Mouse (Mus musculus) frontal cortex, postnatal 10 days (tissue): ENCODE results near the gene Ly6g6f.
A peak's percentile ranks its signal among the peaks of the same experiment; 100 is the strongest.
"Not testable (repeated sequence)": the region's sequence is repeated elsewhere in the genome, so short reads cannot be mapped to it uniquely, and the experiment has no call there.

Experiments used
- DNase-seq, 2 experiments: peaks; one replicate each; pipeline ENCODE4 v3.0.0; 2022; ENCODE audit warnings: low spot score in 2 of 2, mixed read lengths in 1 of 2

Gene Ly6g6f

GRCm38 (mm10) chr17:35085208-35085865 is at the start of gene Ly6g6f:
Gene Ly6g6f (minus strand): TSS chr17:35085610.
- no peak for DNase-seq

- DNase-seq = peak; percentile 90 to 94
Measured at GRCm38 (mm10) chr17:35134801-35135590, 49.6 kb upstream of the Ly6g6f start, which contains the start of gene Bag6. Gene Bag6 (plus strand): TSS chr17:35135178.

- no peak for DNase-seq
Measured at GRCm38 (mm10) chr17:35133517-35133916, 48.1 kb upstream of the Ly6g6f start.

GRCm38 (mm10) chr17:35132174-35132560 is 46.8 kb upstream of the Ly6g6f start:
- DNase-seq = no peak

- DNase-seq = no peak
Measured at GRCm38 (mm10) chr17:35131500-35132173, 46.2 kb upstream of the Ly6g6f start, which contains the start of gene Apom. Gene Apom (minus strand): TSS chr17:35132050.

GRCm38 (mm10) chr17:35131038-35131437 is 45.6 kb upstream of the Ly6g6f start:
- no peak for DNase-seq

GRCm38 (mm10) chr17:35128996-35129395 is 43.6 kb upstream of the Ly6g6f start:
- DNase-seq = no peak

GRCm38 (mm10) chr17:35127017-35127416 is 41.6 kb upstream of the Ly6g6f start:
- DNase-seq = no peak

- peak in 1 of 2 experiments; percentile 73 for DNase-seq
Measured at GRCm38 (mm10) chr17:35126206-35126611, 40.8 kb upstream of the Ly6g6f start, which contains the start of gene D17H6S53E. Gene D17H6S53E (plus strand): TSS chr17:35126373.

- no peak for DNase-seq
Measured at GRCm38 (mm10) chr17:35125578-35125977, 40.2 kb upstream of the Ly6g6f start.

- no peak for DNase-seq
Measured at GRCm38 (mm10) chr17:35125081-35125480, 39.7 kb upstream of the Ly6g6f start.

GRCm38 (mm10) chr17:35124261-35124896 is 39.0 kb upstream of the Ly6g6f start:
- DNase-seq = not testable (repeated sequence)

GRCm38 (mm10) chr17:35123287-35123686 is 37.9 kb upstream of the Ly6g6f start:
- not testable (repeated sequence) for DNase-seq

- peak; percentile 57 to 71 for DNase-seq
Measured at GRCm38 (mm10) chr17:35121871-35122303, 36.5 kb upstream of the Ly6g6f start, which contains the start of gene Csnk2b. Gene Csnk2b (minus strand): TSS chr17:35122053.

- peak; percentile 97 to 98 for DNase-seq
Measured at GRCm38 (mm10) chr17:35121143-35121799, 35.9 kb upstream of the Ly6g6f start, which contains the start of gene Gpank1. Gene Gpank1 (plus strand): TSS chr17:35121455.

GRCm38 (mm10) chr17:35120745-35121142 is 35.3 kb upstream of the Ly6g6f start:
- DNase-seq = no peak

GRCm38 (mm10) chr17:35115046-35116019 is 29.9 kb upstream of the Ly6g6f start, which contains the start of gene Ly6g5b:
Gene Ly6g5b (minus strand): TSS chr17:35115428.
- no peak for DNase-seq

- DNase-seq = no peak
Measured at GRCm38 (mm10) chr17:35111774-35112173, 26.4 kb upstream of the Ly6g6f start.

GRCm38 (mm10) chr17:35108097-35108496 is 22.7 kb upstream of the Ly6g6f start, which contains the start of gene Ly6g5c:
Gene Ly6g5c (plus strand): TSS chr17:35108279.
- no peak for DNase-seq

- DNase-seq = no peak
Measured at GRCm38 (mm10) chr17:35106522-35106921, 21.1 kb upstream of the Ly6g6f start.
